Mouse (Mus musculus) induced T-regulatory cell, adult 2 months (primary cell): ENCODE measurements around the gene Tmem189.
"Not testable (repeated sequence)": the region's sequence is repeated elsewhere in the genome, so short reads cannot be mapped to it uniquely, and the experiment has no call there.

Experiments used
- DNase-seq: peaks from one replicate; pipeline ENCODE4 v3.0.0-alpha.2; 2012; ENCODE audit warnings: low read depth

The Tmem189 gene

DNA sequence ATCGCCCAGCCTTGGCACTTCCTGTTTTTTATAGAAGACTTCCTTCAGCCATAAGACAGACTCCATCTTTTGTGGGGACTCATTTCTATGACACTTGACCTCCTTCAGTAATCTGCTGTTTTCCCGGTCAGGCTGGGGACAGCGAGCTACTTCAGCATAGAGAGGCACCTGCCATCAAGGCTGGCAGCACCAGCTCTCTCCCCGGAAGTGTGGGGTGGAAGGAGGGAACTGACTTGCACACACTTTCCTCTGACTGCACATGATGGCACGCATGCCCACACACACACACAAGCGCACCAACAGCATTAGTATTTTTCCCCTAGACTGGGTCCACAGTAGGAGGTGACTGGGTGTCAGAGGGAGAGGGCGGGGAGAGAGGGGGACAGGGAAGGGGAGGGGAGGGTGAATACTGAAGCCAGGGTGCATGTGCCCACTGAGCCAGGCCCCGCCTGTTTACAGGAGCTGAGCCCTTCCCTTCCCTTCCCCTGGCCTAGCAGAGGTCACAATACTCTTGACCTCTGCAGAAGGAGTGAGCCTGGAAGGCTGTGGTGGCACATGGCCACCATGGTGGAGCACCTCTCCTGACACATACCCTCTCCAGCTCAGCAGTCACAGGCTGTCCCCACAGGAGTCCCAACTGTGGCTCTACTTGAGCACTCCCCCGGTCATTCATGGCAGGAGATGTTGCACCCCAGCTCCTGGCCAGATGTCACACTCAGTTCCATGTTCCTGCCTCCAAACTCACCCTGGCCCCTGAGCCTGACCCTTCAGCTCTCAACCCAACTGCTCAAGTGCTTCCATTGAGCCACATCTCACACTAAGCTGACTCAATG is 68.2 kb downstream of the Tmem189 start:
- peak; percentile 53 for DNase-seq

DNA sequence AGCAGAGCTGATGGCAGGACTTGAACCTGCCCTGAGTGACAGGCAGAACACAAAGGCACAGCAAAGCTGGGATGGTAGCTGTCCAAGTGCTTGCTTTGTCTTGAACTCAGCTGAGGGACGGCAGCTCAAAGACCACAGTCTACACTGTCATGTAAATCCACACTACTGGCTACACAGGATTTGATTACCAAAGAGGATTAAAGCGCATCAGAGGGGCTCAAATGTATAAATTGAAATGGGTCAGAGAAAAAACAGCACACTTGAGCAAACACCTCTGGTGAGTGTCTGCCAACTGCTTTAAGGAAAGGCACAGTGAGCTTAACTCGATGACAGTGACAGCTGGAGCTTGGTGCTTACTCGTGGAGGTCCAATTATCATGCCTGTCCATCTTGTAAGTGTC is 72.2 kb downstream of the Tmem189 start:
- DNase-seq = no peak

DNA sequence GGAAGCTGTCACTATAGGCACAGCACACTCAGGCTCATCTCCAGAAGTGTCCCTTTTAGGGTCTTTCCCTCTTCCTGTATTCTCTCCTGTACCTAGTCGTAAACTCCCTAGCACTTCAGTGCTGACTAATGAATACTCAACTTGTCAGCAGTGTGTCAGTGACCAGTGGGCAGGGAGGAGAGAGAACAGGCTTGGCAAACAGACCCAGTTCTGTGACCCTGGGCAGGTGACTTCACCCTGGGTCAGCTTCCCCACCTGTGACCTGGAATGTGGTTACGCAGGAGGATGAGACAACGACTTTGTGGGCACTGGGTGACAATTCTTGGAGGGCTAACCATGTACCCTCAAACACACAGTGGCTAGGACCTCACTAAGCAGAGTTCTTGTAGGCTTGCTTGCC is 72.6 kb downstream of the Tmem189 start:
- no peak for DNase-seq

DNA sequence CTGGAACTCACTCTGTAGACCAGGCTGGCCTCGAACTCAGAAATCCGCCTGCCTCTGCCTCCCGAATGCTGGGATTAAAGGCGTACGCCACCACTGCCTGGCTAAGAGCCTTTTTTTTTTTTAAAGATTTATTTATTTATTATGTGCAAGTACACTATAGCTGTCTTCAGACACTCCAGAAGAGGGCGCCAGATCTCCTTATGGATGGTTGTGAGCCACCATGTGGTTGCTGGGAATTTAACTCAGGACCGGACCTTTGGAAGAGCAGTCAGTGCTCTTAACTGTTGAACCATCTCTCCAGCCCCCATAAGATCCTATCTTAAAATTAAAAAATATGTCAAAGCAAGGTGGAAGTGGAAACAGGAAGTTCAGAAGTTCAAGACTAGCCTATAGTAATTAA is 76.3 kb downstream of the Tmem189 start:
- not testable (repeated sequence) for DNase-seq

DNA sequence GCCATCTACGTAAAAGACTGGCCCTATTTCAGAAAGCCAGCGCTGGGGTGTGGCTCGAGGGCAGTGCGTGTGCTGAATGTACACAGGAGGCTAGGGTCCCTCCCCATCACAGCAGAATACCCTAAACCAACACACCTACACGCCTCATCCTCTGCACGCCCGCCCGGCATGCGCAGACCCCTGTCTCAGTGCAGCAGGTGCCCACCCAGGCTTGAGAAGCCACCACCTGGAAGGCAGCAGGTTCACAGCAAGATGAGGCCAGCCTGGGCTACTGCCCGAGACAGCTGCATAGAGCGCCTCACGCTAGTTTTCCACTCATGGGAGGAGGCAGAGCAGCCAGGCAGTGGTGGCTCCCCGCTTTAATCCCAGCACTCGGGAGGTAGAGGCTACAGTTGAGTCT is 77.5 kb downstream of the Tmem189 start:
- no peak for DNase-seq

DNA sequence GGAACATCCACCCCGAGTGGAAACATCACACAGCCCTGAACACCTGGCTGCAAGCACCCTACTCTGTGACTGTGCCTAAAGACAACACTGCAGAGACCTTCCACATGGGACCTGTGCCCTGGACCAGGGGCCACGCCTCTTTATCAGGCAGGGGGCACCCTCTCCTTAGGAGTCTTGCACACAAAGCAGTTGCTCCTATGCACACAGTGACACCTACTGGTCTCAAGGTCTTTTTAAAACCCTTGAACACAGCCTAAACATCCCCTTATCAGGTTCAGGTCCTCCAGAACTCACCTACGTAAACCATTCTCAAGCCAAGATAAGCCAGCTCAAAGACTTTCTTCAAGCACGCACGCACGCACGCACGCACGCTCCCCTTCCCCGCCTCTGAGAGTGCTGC is 78.3 kb downstream of the Tmem189 start:
- DNase-seq = no peak

DNA sequence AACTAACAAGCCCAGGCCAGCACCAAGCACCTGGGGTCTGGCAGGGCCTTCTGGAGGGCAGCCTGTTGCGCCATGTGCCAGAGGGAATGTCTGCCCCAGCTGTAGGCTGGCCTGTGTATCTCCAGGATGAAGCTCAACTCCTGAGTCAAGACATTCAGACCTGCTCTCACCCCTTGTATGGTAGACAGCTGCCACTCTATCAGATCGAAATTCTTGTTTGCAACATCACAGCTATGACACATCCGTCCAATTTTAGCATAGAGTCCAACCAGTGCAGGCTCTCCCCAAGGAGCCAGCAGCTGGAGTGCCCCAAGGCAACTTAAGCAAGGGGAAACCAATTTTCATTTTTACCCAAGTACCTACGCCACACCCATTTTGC is 82.9 kb downstream of the Tmem189 start:
- DNase-seq = no peak

DNA sequence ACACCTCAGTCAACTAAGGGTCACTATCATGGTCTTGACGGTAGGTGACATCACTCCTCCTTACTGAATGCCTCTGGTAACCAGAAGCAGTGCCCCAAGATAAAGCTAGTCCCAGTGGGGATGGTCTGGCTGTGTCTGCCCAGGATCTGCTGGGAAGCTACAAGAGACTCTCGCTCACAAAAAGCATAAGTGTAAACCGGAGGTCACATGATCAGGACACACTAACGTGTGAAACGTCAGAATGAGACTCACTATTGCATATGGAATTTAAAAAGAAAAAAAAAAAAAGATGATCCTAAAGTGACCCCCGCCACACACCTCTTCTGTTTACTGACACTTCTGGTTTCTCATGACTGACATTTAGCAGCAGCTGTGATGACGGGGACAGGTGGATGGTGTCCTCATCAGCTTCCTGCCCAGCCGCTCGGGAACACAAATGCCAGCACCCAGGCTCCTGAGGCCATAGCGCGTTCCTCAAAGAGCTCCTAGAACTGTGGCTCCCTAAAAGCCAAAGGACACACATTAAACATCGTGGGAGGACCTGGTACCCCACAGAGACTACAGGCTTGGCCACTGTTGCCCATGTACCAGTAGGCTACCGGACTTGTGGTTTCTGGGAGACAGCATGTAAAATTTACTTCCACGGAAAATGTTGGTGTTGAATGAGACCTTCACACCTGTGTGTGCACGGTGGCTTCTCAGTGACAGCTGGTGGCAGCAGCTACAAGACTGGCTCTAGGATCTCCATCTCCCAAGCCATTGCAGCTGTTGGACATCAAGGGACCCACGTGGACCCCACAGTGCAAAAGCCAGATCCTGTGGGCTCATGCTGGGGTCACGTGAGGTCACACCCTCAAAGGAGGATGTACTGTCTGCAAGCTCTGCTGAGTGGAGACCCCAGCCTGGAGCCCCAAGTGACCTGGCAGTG is 83.5 kb downstream of the Tmem189 start:
- DNase-seq = no peak

DNA sequence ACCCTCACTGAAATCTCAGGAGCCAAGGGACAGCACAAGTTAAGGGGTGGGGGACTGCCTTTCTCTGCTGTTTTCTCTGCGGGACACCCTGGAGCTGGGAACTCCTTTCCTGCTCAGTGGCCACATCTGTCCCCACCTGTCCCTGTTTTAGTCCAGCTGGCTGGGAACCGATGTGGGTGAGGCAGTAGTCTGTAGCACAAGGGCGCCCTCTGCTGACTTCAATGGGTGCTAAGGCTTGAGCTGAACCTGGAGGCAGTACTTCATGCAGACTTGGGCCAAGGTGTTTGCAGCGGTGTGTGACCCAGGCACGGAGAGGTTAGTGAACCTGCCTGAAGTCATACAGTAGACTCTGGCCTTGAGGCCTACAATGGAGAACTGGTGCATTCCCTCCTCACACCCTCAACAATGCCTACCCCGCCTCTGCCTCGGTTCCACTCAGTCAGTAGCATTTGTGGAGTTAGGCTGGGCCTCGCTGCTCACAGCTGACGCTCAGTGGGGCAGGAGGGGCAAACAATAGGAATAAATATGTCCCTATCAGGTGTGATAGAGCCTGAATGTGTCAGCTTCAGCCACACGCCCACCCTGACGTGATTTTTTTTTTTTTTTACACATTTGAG is 84.3 kb downstream of the Tmem189 start:
- peak; percentile 90 for DNase-seq

DNA sequence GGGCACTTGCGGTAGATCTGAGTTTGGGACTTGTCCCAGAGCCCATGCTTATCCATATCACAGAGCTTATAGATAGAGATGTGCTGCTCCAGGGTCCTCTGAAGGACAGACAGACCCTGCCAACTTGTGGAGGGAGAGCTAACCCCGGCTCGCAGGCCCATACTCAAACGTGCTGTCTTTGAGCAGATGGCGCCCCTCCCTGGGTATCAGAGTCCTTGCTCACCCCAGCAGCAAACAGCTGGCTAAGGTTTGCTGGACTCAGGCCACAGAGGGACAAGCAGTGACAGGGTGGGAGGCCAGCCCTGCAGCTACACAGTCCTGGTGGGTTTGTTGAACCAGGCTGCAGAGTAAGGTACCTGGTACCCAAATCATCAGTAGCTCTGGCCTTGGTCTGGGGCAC is 86.6 kb downstream of the Tmem189 start:
- DNase-seq = no peak

DNA sequence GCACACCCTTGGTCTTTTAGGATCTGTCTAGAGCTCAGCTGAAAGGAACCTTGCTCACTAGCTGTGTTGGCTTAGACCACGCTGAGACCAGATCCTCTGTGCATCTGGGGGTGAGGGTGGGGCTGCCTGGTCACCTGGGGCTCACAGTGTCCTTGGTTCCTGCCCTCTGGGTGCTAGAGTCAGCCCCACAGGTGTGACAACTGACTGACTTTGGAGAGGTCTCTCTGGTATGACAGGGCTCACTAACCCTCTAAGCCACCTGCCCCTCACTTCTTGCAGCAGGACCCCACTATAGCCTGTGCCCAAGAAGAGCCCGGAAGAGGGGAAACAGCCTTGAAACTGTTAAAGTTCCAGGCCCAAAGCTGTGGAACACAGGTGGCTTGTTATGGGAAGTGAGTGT is 87.3 kb downstream of the Tmem189 start:
- no peak for DNase-seq

DNA sequence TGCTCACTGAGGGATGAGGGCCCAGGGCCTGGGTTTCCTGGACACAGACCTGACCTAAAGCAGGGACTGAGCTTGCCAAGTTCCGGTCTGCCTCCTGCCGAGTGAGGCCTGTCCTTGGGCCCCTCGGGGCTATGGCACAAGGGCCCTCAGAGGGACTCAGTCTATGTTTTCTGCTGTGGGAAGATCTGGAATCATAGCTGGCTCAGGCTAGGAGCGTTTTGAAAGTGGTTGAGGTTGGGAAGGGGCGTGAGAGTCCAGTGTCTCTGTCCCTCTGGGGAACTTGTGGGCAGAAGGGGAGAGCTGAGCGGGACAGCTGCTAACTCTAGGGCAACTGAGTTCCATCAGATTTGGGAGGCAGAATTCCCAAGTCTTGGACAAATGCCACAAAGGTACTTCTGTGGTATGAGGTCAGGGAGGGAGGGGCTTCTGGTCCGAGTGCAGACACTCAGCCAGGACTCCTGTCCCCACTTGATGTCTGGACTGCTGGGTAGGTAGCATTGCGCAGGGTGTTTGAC is 89.1 kb downstream of the Tmem189 start:
- DNase-seq = no peak

DNA sequence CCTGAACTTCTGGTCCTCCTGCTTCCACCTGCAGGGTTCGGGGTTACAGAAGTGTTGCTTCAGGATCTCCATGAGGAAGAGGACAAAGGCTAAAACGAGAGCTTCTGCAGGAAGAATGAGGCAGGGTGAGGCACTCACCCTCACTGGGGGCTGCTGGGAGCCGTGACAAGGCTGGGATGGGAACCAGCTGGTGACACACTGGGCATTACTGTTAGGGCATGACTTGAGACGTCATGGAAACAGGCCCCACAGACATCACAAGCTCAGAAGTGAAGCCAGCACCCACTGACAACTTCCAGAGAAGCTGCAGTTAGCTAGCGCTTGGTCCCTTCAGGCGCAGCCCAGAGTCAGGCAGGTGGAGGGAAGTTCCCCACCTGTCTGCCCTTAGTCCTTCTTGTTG is 89.7 kb downstream of the Tmem189 start:
- no peak for DNase-seq

DNA sequence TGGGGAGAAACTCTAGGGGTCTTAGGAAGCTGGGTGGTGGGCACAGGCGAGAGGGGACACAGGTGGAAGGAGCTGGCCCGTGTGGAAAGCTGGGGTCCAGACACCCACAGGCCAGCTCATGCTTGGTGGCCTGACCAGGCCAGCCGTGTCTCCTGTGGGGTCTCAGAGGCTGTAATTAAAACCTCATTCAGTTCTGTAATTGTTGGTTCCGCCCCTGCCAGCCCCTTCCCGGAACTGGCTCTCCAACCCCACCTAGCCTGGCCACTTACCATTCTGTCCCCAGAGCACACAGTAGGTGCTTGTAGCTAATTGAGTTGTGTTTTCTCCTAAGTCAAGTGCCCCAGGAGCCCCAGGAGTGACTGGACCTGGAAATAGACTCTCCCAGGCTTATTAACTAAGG is 90.4 kb downstream of the Tmem189 start:
- no peak for DNase-seq

DNA sequence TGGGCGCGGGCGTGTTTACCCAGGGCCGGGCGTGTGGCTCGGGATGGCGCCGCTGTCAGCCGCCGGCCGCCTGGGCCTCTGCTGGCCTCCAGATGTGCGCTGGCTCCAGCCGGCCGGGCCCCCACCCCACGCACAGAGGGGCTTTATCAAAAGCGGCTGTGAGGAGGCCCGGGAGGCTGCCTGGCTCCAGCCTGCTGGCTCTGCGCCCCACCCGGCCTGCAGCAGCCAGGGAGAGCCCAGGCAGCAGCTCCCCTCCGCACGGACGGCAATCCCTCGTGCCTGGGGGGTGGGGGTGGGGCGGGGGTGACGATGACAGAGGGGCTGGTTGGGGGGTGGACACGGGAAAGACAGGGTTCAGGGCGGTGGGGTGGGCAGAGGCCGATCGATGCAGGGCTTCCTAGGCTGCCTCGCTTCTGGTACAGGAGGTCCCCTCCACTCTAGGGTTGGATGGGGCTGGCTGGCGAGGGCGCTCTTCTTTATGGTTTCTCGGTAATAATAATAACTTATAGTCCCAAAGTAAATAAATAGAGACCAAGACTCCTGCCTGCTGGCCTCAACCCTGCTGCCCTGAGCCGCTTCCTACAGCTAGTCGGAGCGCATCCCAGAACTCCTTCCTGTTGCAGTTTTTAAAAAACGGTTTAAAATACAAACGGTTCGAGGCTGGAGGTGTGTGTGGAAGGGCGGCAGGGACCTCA is 92.0 kb downstream of the Tmem189 start:
- no peak for DNase-seq

DNA sequence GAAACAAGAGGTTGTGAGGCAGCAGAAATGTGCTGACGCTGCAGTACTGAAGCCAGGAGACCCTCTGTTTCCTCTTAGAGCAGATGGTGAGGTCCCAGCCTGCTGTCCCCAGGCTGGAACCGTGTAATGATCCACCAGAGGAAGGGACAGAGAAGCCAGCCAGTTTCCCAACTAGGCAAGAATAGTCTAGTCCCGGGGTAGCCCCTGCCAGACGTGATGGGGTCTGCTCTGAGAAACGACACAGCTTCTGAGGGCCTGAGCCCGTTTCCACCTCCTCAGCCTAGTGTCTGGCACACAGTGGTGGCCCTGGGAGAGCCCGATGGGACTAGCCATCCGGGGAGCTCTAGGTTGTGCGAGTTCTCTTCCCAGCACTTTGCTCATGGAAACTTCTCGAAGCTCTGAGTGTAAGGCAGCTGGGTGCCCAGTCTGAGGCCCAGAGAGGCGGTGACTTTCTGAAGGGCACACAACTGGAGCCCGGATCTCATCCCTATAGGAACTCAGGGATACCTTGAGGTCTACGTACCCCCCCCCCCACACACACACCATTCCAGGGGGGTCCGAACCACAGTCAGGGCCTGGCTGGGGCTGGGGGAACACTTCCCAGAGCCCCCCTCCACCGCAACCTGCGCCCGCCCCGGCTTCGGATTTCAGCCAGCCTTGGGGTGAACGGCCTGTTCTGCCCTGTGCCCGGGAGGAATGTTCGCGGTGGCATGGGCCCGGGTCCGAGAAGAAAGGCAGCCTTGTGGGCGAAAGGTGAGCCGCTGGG is 92.7 kb downstream of the Tmem189 start:
- no peak for DNase-seq

DNA sequence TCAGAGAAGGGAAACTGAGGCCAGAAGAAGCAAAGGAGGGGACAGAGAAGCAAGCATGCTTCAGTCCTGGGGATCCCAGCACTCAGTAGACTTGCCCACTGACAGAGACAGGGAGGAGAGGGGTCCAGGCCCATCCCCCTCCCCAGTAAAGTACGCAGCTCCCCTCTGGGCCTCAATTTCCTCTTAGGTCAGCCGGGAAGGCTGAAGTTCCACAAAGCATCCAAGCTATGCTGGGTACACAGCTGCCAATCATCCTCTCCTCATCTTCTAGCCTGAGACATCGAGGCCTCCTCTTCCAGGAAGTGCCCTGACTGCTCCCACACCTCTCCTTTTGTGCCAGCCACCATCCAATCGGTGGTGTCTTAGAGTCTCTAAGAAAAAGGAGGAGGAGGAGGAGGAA is 93.4 kb downstream of the Tmem189 start:
- DNase-seq = no peak

DNA sequence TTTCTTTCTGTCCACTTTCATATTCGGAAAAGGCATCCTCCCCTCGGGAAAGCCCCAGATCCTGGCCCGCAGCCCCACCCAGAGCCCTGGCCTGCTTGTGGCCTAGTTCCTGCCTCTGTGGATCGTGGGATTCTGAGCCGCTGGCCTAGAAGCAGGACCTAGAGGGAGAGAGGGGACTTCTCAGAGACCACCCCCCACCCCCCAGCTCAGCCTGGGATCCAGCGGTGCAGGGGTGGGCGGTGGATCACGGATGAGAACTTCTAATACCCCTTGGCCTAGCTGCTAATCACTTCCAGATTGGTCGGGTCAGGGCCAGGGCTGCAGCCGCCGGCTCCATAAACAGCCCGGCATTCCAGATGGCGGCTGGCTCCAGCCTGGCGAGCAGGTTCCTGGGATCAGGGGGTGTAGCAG is 93.9 kb downstream of the Tmem189 start:
- no peak for DNase-seq

DNA sequence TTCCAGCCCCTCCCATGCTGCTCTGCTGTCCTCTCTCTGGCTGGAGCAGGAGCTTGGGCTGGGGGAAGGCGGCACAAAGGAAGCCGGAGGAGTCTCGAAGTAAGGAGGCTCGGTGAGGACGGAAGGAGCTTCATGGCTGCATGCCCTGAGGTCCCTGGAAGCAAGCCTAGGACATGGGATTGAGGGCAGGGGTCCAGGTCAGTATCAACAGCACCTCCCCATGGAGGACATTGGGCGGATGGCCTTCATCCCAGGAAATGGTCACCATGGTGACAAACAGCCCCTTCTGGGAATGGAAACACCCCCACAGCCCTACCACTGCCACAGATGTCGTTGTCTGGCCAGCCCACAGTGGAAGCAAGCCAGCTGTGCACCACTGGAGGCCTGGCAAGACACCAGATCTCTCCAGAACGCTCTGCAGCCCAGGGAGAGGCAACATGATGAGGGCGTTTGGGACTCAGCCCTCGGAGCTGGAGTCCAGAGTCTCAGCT is 95.1 kb downstream of the Tmem189 start:
- no peak for DNase-seq

DNA sequence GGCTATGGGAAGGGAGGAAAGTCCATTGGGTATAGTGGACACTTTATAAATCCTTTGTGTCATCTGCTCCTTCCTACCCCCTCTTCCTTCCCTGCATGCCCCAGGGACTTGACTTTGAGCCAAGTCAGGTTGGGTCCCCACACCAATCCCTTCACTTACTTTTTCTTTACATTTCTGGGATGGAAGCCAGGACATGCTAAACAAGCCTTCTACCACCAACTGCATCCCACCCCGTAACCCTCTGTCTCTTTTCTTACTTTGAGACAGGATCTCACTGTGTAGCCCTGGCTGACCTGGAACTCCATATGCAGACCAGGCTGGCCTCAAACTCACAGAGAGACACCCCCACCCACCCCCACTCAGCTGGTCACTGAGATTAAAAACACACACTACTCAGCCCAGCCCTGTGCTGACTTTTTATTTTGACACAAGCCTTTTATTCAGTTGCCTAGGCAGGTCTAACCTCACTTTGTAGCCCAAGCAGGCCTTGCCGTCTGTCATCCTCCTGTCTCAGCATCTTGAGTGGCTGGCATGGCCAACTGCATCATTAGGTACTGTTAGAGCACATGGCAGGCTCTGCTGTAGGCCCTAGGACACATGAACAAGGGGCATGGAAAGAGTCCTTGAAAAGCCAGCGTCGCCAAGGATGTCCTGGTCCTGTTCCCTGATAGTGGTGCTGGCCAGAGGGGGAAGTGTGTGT is 95.9 kb downstream of the Tmem189 start:
- DNase-seq = no peak
